Mouse (Mus musculus): ENCODE results near the gene Bbs1.

DNA sequence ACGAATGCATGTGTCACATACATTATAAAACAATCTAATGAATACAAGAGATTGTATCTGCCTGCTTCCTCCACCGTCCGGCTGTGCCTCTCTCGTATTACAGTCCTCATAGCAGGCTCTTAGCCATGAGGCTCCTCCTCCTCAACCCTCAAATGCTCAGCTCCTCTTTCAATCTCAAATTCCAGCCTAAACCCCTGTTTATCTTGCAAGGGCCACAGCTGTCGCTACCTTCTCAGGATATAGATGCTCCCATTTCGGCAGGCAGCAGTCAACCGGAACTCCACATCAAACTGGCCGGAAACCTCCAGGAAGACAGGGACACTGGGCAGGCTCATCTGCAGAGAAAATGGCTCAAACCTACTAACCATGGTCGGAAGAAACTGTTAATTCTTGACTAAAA, 7.5 kb downstream of the Bbs1 start:
- TF ChIP-seq CTCF (IDR thresholded peaks at IDR 0.05; ENCODE audit: borderline replicate concordance, insufficient read depth, low read depth, low read length) (no peak), POLR2A (IDR thresholded peaks at IDR 0.05; ENCODE audit: borderline replicate concordance, insufficient read depth, low read length) (no peak)
